Mouse (Mus musculus): ENCODE results near the gene Arhgef12. TPM values are rescaled to one million over a fixed set of nuclear protein-coding genes. Genes with fewer than 3 reads are reported as not detected.

Arhgef12 gene
- polyA plus RNA-seq, 1 experiment from 2014 or later = 14.0 TPM

DNA sequence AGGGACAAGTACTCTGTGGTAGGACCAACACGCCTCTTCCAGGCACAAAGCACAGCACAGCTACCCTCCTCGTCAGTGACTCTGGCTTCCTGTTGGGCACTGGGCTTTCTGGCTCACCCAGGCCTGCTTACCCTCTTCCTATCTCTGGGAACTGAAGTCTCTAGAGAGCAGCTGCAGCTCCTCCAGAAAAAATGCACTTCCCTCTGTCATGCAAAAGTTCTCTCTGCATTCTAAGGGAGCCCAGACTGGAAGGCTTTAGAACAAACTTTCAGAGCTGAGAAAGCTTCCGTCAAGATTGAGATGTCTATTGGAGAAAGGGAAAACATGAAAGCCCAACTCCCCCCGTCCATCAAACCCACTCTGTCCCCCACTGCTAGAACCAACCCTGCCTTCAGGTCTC, 164.9 kb downstream of the Arhgef12 start:
- no peak overlapping the region for H3K27ac ChIP-seq
- H3K36me3 ChIP-seq = no peaks in the 10 kb centered on the region
- WGBS = 52% methylated on average over 4 of the region's 4 CpGs
- H3K9me3 ChIP-seq = no peaks in the 10 kb centered on the region
- no peak overlapping the region for H3K4me3 ChIP-seq (replicated peaks)
- no peak overlapping the region for H3K9ac ChIP-seq
- peaks cover 9% of the 10 kb centered on the region; the same call in 1 of the 2 replicates for H3K4me1 ChIP-seq
- H3K27me3 ChIP-seq (replicated peaks) = no peaks in the 10 kb centered on the region
- no peak for ATAC-seq (ENCODE audit: insufficient read depth, low FRiP score, low read depth)
- no peak overlapping the region for H3K4me2 ChIP-seq

- Histone ChIP-seq H3K9me3 (no peaks in the 10 kb centered on the region), H3K36me3 (no peaks in the 10 kb centered on the region), H3K4me2 (no peak overlapping the region), H3K9ac (no peak overlapping the region), H3K27ac (no peak overlapping the region), H3K4me3 (replicated peaks) (no peak overlapping the region), H3K4me1 (no peaks in the 10 kb centered on the region), H3K27me3 (replicated peaks) (no peaks in the 10 kb centered on the region)
- 25% methylated on average over 7 of the region's 7 CpGs for WGBS
- ATAC-seq (ENCODE audit: insufficient read depth, low FRiP score, low read depth) = no peak
Measured at GRCm38 (mm10) chr9:42932146-42932545, 174.9 kb downstream of the Arhgef12 start.

DNA sequence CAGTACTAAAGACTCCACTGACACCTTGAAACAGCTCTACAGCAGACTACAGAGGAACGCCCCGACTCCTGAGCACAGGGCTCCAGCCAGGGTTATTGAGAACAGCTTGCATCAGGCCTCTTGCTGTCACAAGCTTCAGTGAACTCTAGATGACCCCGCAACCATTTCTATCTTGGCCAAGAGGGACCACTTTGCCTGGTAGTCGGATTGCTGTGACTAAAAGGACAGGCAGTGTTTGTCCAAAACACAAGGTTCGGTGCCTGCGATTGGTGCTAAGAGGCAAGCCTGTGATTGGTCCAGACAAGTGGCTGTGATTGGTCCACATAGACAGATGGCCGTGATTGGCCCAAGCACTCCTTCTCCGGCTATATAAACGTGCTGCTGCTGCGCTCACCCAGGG, 179.5 kb downstream of the Arhgef12 start:
- no peaks in the 10 kb centered on the region for H3K9me3 ChIP-seq
- no peaks in the 10 kb centered on the region for H3K27me3 ChIP-seq (replicated peaks)
- no peak overlapping the region for H3K27ac ChIP-seq
- no peak for ATAC-seq (ENCODE audit: insufficient read depth, low FRiP score, low read depth)
- no peak overlapping the region for H3K4me3 ChIP-seq (replicated peaks)
- no peaks in the 10 kb centered on the region for H3K36me3 ChIP-seq
- 53% methylated on average over 10 of the region's 10 CpGs for WGBS
- H3K4me1 ChIP-seq = no peaks in the 10 kb centered on the region
- no peak overlapping the region for H3K9ac ChIP-seq
- H3K4me2 ChIP-seq = no peak overlapping the region

DNA sequence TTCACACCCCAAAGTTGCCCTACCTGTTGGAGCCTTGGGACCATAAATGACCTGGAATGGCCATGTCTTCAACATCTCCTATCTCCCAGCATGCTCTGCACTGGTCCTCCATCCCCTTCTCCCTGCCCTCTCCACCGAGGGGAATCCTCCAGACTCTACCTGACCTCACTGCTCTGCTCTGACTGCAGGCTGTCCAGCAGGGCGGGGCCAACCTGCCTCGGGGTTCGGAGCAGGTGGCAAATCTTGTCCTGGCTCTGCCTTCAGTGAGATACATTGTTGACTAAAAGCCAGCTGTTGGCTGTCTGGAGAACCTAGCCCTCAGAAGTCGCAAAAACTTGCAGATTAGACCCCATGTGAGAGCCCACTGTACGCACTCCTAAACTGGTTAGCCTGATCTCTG, 180.5 kb downstream of the Arhgef12 start:
- Histone ChIP-seq H3K4me3 (replicated peaks) (no peak overlapping the region), H3K4me1 (no peaks in the 10 kb centered on the region), H3K27me3 (replicated peaks) (no peaks in the 10 kb centered on the region), H3K9ac (no peak overlapping the region), H3K4me2 (no peak overlapping the region), H3K27ac (no peak overlapping the region), H3K36me3 (no peaks in the 10 kb centered on the region), H3K9me3 (no peaks in the 10 kb centered on the region)
- WGBS = 51% methylated on average over 6 of the region's 6 CpGs
- ATAC-seq (ENCODE audit: insufficient read depth, low FRiP score, low read depth) = no peak

GRCm38 (mm10) chr9:42921830-42922229, 185.2 kb downstream of the Arhgef12 start:
- H3K9ac ChIP-seq = no peak overlapping the region
- no peaks in the 10 kb centered on the region for H3K9me3 ChIP-seq
- no peak for ATAC-seq (ENCODE audit: insufficient read depth, low FRiP score, low read depth)
- no peaks in the 10 kb centered on the region for H3K36me3 ChIP-seq
- H3K4me3 ChIP-seq (replicated peaks) = no peak overlapping the region
- 61% methylated on average over 4 of the region's 4 CpGs for WGBS
- H3K4me1 ChIP-seq = no peaks in the 10 kb centered on the region
- no peaks in the 10 kb centered on the region for H3K27me3 ChIP-seq (replicated peaks)
- no peak overlapping the region for H3K27ac ChIP-seq
- no peak overlapping the region for H3K4me2 ChIP-seq

- WGBS = 45% methylated on average over 7 of the region's 7 CpGs
- Histone ChIP-seq H3K4me1 (no peaks in the 10 kb centered on the region), H3K36me3 (no peaks in the 10 kb centered on the region), H3K27me3 (replicated peaks) (no peaks in the 10 kb centered on the region), H3K4me3 (replicated peaks) (no peak overlapping the region), H3K27ac (no peak overlapping the region), H3K9me3 (no peaks in the 10 kb centered on the region), H3K4me2 (no peak overlapping the region), H3K9ac (no peak overlapping the region)
- no peak for ATAC-seq (ENCODE audit: insufficient read depth, low FRiP score, low read depth)
Measured at GRCm38 (mm10) chr9:42920190-42920589, 186.8 kb downstream of the Arhgef12 start.

DNA sequence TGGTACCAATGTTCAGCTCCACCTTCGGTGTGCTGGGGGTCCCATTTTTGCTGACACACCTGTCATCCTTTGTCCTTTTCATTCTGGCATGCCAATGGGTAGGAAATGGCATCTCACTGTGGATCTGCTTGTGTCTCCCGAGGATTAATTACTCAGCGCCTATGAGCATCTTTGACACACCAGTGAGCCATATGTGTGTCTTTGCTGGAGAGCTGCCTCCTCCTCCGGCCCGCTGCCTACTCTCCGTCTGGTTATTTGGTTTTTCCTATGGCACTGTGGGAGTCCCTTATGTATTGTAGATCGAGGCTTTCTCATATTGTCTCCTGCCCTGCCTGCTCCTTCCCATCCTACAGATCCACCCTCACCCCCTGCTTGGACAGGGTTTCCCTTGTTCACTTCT, 189.1 kb downstream of the Arhgef12 start:
- Histone ChIP-seq H3K4me1 (no peaks in the 10 kb centered on the region), H3K27ac (no peak overlapping the region), H3K4me2 (no peak overlapping the region), H3K4me3 (replicated peaks) (no peak overlapping the region), H3K36me3 (no peaks in the 10 kb centered on the region), H3K9ac (no peak overlapping the region), H3K27me3 (replicated peaks) (no peaks in the 10 kb centered on the region), H3K9me3 (no peaks in the 10 kb centered on the region)
- no peak for ATAC-seq (ENCODE audit: insufficient read depth, low FRiP score, low read depth)
- 91% methylated on average over 7 of the region's 7 CpGs for WGBS

Other genes with a start within 250 kb of the Arhgef12 start
- 1.1 TPM in 2 replicates for gene Grik4, start 162.7 kb downstream of the Arhgef12 start, polyA plus RNA-seq (2015; fragmentation: Nextera tagmentation; extraction: Ambion mirVana)
- 3.6 and 4.9 TPM in 2 replicates for gene Tmem136, start 9.3 kb upstream of the Arhgef12 start, polyA plus RNA-seq (2015; fragmentation: Nextera tagmentation; extraction: Ambion mirVana)
- 0.54 and 0.68 TPM in 2 replicates for gene Pou2f3, start 103.1 kb upstream of the Arhgef12 start, polyA plus RNA-seq (2015; fragmentation: Nextera tagmentation; extraction: Ambion mirVana)
- gene Oaf, start 132.7 kb upstream of the Arhgef12 start, polyA plus RNA-seq (2015; fragmentation: Nextera tagmentation; extraction: Ambion mirVana) = 60.6 and 65.7 TPM in 2 replicates
- gene Trim29, start 203.6 kb upstream of the Arhgef12 start, polyA plus RNA-seq (2015; fragmentation: Nextera tagmentation; extraction: Ambion mirVana) = 22.3 and 37.0 TPM in 2 replicates

All from stomach, embryonic 15.5 days (tissue).